Mouse (Mus musculus) hindbrain, embryonic 14.5 days (tissue): ENCODE data around the gene Iyd. TPM values are rescaled to one million over a fixed set of nuclear protein-coding genes. Genes with fewer than 3 reads are reported as not detected.
"Not testable (repeated sequence)": the region's sequence is repeated elsewhere in the genome, so short reads cannot be mapped to it uniquely, and the experiment has no call there.

Experiments used
- ATAC-seq: fragments of 200-750 bp; cut with Nextera tagmentation; 2 replicates; pipeline ENCODE4 v1.8.0; 2017; ENCODE audit warnings: moderate number of reproducible peaks, mild to moderate bottlenecking, moderate TSS enrichment, moderate library complexity; ENCODE audit not compliant: low FRiP score
- DNase-seq: peaks from one replicate; pipeline ENCODE4 v3.0.0-alpha.2; 2015; ENCODE audit warnings: low spot score
- H3K27ac ChIP-seq: fragments of 300-500 bp; sonication (generic); 2 replicates; pipeline ENCODE4 v1.5.1; 2014; ENCODE audit warnings: mild to moderate bottlenecking, moderate library complexity
- H3K27me3 ChIP-seq: fragments of 300-500 bp; sonication (generic); 2 replicates; pipeline ENCODE4 v1.6.1; 2014; ENCODE audit warnings: mild to moderate bottlenecking, low read length, mixed read lengths; ENCODE audit not compliant: control insufficient read depth, insufficient read depth
- H3K36me3 ChIP-seq: fragments of 300-500 bp; sonication (generic); replicated peaks from 2 replicates; pipeline ENCODE4 v1.6.1; 2014; ENCODE audit not compliant: control insufficient read depth, insufficient read depth
- H3K4me1 ChIP-seq: fragments of 300-500 bp; sonication (generic); replicated peaks from 2 replicates; pipeline ENCODE4 v1.6.1; 2014; ENCODE audit warnings: antibody characterized with exemption, low read length, mixed read lengths; ENCODE audit not compliant: control insufficient read depth, insufficient read depth
- H3K4me2 ChIP-seq: fragments of 300-500 bp; sonication (generic); replicated peaks from 2 replicates; pipeline ENCODE4 v1.6.1; 2014; ENCODE audit warnings: mild to moderate bottlenecking, moderate library complexity
- H3K4me3 ChIP-seq: fragments of 300-500 bp; sonication (generic); replicated peaks from 2 replicates; pipeline ENCODE4 v1.5.1; 2014; ENCODE audit warnings: mild to moderate bottlenecking, low read length
- H3K9ac ChIP-seq: fragments of 300-500 bp; sonication (generic); 2 replicates; pipeline ENCODE4 v1.6.1; 2014
- H3K9me3 ChIP-seq: fragments of 300-500 bp; sonication (generic); 2 replicates; pipeline ENCODE4 v1.6.1; 2016; ENCODE audit warnings: low read length; ENCODE audit not compliant: control insufficient read depth
- WGBS: fragments of 180-500 bp; shearing (Covaris S2); extraction: QIAGEN DNeasy Blood & Tissue Kit; methylation state at CpG from one replicate; pipeline ENCODE4 v1.1.7; 2014; 5-methylcytosine and 5-hydroxymethylcytosine counted together
- polyA plus RNA-seq: library from polyadenylated mRNA; unstranded; fragments of >200 nt; fragmentation: Nextera tagmentation; extraction: Ambion mirVana; gene quantifications from 2 replicates; pipeline ENCODE4 v1.2.1, GENCODE M21; 2014

The Iyd gene
- 0.32 and 0.77 TPM in 2 replicates for polyA plus RNA-seq

- H3K27me3 ChIP-seq = no peaks in the 10 kb centered on the region
- no peak within 1 kb of the TSS for H3K4me3 ChIP-seq
- ATAC-seq = no peak
- no peak for DNase-seq
- no peak within 1 kb of the TSS for H3K27ac ChIP-seq
- H3K4me2 ChIP-seq = no peak within 1 kb of the TSS
- 83% methylated on average over 16 of the region's 16 CpGs for WGBS
- H3K36me3 ChIP-seq = no peaks in the 10 kb centered on the region
- H3K9ac ChIP-seq = no peak within 1 kb of the TSS
- H3K4me1 ChIP-seq = 0 out of 2 replicates have a peak, but pooled peaks cover 8% of the 10 kb centered on the region
- no peaks in the 10 kb centered on the region for H3K9me3 ChIP-seq
These were observed at the start of gene Iyd for GRCm38 (mm10) chr10:3540003-3540827. Iyd (plus strand) TSS chr10:3540240.

GRCm38 (mm10) chr10:3496791-3497190, 43.2 kb upstream of the Iyd start:
- DNase-seq (no peak), ATAC-seq (peak; percentile 71; the same call in 1 of the 2 replicates)
- H3K9me3 ChIP-seq = no peaks in the 10 kb centered on the region
- H3K27ac ChIP-seq = no peak overlapping the region
- H3K36me3 ChIP-seq = no peaks in the 10 kb centered on the region
- H3K4me3 ChIP-seq = no peak overlapping the region
- H3K4me2 ChIP-seq = no peak overlapping the region
- H3K27me3 ChIP-seq = no peaks in the 10 kb centered on the region
- H3K9ac ChIP-seq = no peak overlapping the region
- WGBS = 70% methylated on average over 2 of the region's 2 CpGs
- no peaks in the 10 kb centered on the region for H3K4me1 ChIP-seq

GRCm38 (mm10) chr10:3500846-3501245, 39.2 kb upstream of the Iyd start:
- H3K4me1 ChIP-seq, H3K27me3 ChIP-seq, H3K4me3 ChIP-seq, H3K27ac ChIP-seq, ATAC-seq, H3K4me2 ChIP-seq, H3K36me3 ChIP-seq, H3K9ac ChIP-seq, DNase-seq, H3K9me3 ChIP-seq: not testable (repeated sequence)
- 87% methylated on average over 6 of the region's 6 CpGs for WGBS

- 56% methylated on average over 8 of the region's 8 CpGs for WGBS
- Histone ChIP-seq H3K4me1 (peaks cover 13% of the 10 kb centered on the region; the same call in 1 of the 2 replicates), H3K27ac (no peak overlapping the region), H3K27me3 (no peaks in the 10 kb centered on the region), H3K36me3 (no peaks in the 10 kb centered on the region), H3K4me2 (no peak overlapping the region), H3K9ac (no peak overlapping the region), H3K4me3 (no peak overlapping the region), H3K9me3 (no peaks in the 10 kb centered on the region)
- peak; percentile 82 for DNase-seq
- peak; percentile 56; the same call in 1 of the 2 replicates for ATAC-seq
These were observed 32.4 kb upstream of the Iyd start for GRCm38 (mm10) chr10:3507484-3508221.

GRCm38 (mm10) chr10:3508222-3508588, 31.8 kb upstream of the Iyd start:
- no peak for DNase-seq
- 73% methylated on average over 2 of the region's 2 CpGs for WGBS
- no peak for ATAC-seq
- Histone ChIP-seq H3K4me1 (peaks cover 13% of the 10 kb centered on the region; the same call in 1 of the 2 replicates), H3K9me3 (no peaks in the 10 kb centered on the region), H3K9ac (no peak overlapping the region), H3K4me2 (no peak overlapping the region), H3K4me3 (no peak overlapping the region), H3K36me3 (no peaks in the 10 kb centered on the region), H3K27me3 (no peaks in the 10 kb centered on the region), H3K27ac (no peak overlapping the region)

GRCm38 (mm10) chr10:3508746-3509145, 31.3 kb upstream of the Iyd start:
- no peak for DNase-seq
- H3K4me1 ChIP-seq = peaks cover 13% of the 10 kb centered on the region; the same call in 1 of the 2 replicates
- H3K27ac ChIP-seq = no peak overlapping the region
- H3K27me3 ChIP-seq = no peaks in the 10 kb centered on the region
- no peak overlapping the region for H3K4me2 ChIP-seq
- H3K9me3 ChIP-seq = no peaks in the 10 kb centered on the region
- no peak for ATAC-seq
- H3K36me3 ChIP-seq = no peaks in the 10 kb centered on the region
- H3K4me3 ChIP-seq = no peak overlapping the region
- 70% methylated on average over 2 of the region's 2 CpGs for WGBS
- H3K9ac ChIP-seq = no peak overlapping the region

- DNase-seq = peak; percentile 36
- Histone ChIP-seq H3K27me3 (no peaks in the 10 kb centered on the region), H3K27ac (no peak overlapping the region)
These were observed 30.3 kb upstream of the Iyd start for GRCm38 (mm10) chr10:3509663-3510277.

GRCm38 (mm10) chr10:3510486-3510885, 29.6 kb upstream of the Iyd start:
- H3K27me3 ChIP-seq = no peaks in the 10 kb centered on the region
- H3K36me3 ChIP-seq = no peaks in the 10 kb centered on the region
- H3K4me2 ChIP-seq = no peak overlapping the region
- DNase-seq (no peak), ATAC-seq (no peak)
- no peak overlapping the region for H3K4me3 ChIP-seq
- WGBS = 70% methylated on average over 3 of the region's 3 CpGs
- no peak overlapping the region for H3K27ac ChIP-seq
- no peak overlapping the region for H3K9ac ChIP-seq
- H3K9me3 ChIP-seq = no peaks in the 10 kb centered on the region
- peaks cover 13% of the 10 kb centered on the region; the same call in 1 of the 2 replicates for H3K4me1 ChIP-seq

More at GRCm38 (mm10) chr10:3509663-3510277, 30.3 kb upstream of the Iyd start:
- H3K4me2 ChIP-seq = no peak overlapping the region
- H3K36me3 ChIP-seq = no peaks in the 10 kb centered on the region
- WGBS = 47% methylated on average over 7 of the region's 7 CpGs
- no peak overlapping the region for H3K9ac ChIP-seq
- no peak overlapping the region for H3K4me3 ChIP-seq
- peak; percentile 46; the same call in 1 of the 2 replicates for ATAC-seq
- H3K9me3 ChIP-seq = no peaks in the 10 kb centered on the region
- peaks cover 13% of the 10 kb centered on the region; the same call in 1 of the 2 replicates for H3K4me1 ChIP-seq

GRCm38 (mm10) chr10:3511401-3511800, 28.6 kb upstream of the Iyd start:
- Histone ChIP-seq H3K4me2 (no peak overlapping the region), H3K4me1 (peaks cover 13% of the 10 kb centered on the region; the same call in 1 of the 2 replicates), H3K27ac (no peak overlapping the region), H3K9me3 (no peaks in the 10 kb centered on the region), H3K4me3 (no peak overlapping the region), H3K9ac (no peak overlapping the region), H3K36me3 (no peaks in the 10 kb centered on the region), H3K27me3 (no peaks in the 10 kb centered on the region)
- DNase-seq (no peak), ATAC-seq (no peak)
- 72% methylated on average over 3 of the region's 3 CpGs for WGBS
